Mouse (Mus musculus) neural tube, embryonic 11.5 days (tissue): ENCODE measurements around the gene Lin54. TPM values are rescaled to one million over a fixed set of nuclear protein-coding genes. Genes with fewer than 3 reads are reported as not detected.
"Not testable (repeated sequence)": the region's sequence is repeated elsewhere in the genome, so short reads cannot be mapped to it uniquely, and the experiment has no call there.

ENCODE experiments used
- ATAC-seq: fragments of 200-750 bp; cut with Nextera tagmentation; 2 replicates; pipeline ENCODE4 v1.8.0; 2017; ENCODE audit warnings: moderate number of reproducible peaks, mild to moderate bottlenecking, moderate TSS enrichment, moderate library complexity; ENCODE audit not compliant: insufficient read depth, low FRiP score, low TSS enrichment
- DNase-seq: peaks from one replicate; pipeline ENCODE4 v3.0.0-alpha.2; 2015; ENCODE audit warnings: low spot score
- H3K27ac ChIP-seq: fragments of 300-500 bp; sonication (generic); 2 replicates; pipeline ENCODE4 v1.5.1; 2014; ENCODE audit warnings: low read depth, mild to moderate bottlenecking, low read length
- H3K27me3 ChIP-seq: fragments of 300-500 bp; sonication (generic); 2 replicates; pipeline ENCODE4 v1.6.1; 2014; ENCODE audit warnings: mild to moderate bottlenecking, low read length, mixed read lengths; ENCODE audit not compliant: control insufficient read depth, insufficient read depth
- H3K36me3 ChIP-seq: fragments of 300-500 bp; sonication (generic); 2 replicates; pipeline ENCODE4 v1.6.1; 2014; ENCODE audit warnings: mild to moderate bottlenecking, low read length, moderate library complexity, mixed read lengths; ENCODE audit not compliant: control insufficient read depth, insufficient read depth
- H3K4me1 ChIP-seq: fragments of 300-500 bp; sonication (generic); 2 replicates; pipeline ENCODE4 v1.6.1; 2014; ENCODE audit warnings: low read length, mixed read lengths; ENCODE audit not compliant: control insufficient read depth, insufficient read depth
- H3K4me2 ChIP-seq: fragments of 300-500 bp; sonication (generic); 2 replicates; pipeline ENCODE4 v1.6.1; 2014; ENCODE audit warnings: low read depth, mild to moderate bottlenecking, moderate library complexity
- H3K4me3 ChIP-seq: fragments of 300-500 bp; sonication (generic); 2 replicates; pipeline ENCODE4 v1.5.1; 2014; ENCODE audit warnings: low read depth, low read length
- H3K9ac ChIP-seq: fragments of 300-500 bp; sonication (generic); 2 replicates; pipeline ENCODE4 v1.6.1; 2014; ENCODE audit warnings: mild to moderate bottlenecking, low read length
- H3K9me3 ChIP-seq: fragments of 300-500 bp; sonication (generic); 2 replicates; pipeline ENCODE4 v1.6.1; 2016; ENCODE audit warnings: low read length; ENCODE audit not compliant: control insufficient read depth
- WGBS: fragments of 180-500 bp; shearing (Covaris S2); extraction: QIAGEN DNeasy Blood & Tissue Kit; methylation state at CpG from one replicate; pipeline ENCODE4 v1.1.7; 2014; 5-methylcytosine and 5-hydroxymethylcytosine counted together
- polyA plus RNA-seq: library from polyadenylated mRNA; unstranded; fragments of >200 nt; fragmentation: Nextera tagmentation; extraction: Ambion mirVana; gene quantifications from 2 replicates; pipeline ENCODE4 v1.2.1, GENCODE M21; 2014

The Lin54 gene
- polyA plus RNA-seq, 1 experiment from 2014 or later, result 16.8 TPM

DNA sequence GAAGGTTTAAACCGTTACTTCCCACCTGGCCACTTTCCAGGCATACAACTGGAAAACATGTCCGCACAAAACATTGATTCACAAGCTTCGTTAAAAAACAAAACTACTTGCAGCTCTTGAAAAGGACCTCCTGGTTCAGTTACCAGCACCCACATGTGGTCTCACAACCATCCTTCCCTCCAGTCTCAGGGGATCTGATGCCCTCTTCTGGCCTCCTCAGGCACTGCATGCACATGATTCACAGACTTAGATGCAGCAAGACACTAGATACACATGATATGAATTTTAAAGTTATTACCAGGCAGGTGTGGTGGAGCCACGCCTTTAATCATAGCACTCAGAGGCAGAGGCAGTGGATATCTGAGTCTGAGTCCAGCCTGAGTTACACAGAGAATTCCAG, 63.4 kb downstream of the Lin54 start:
- no peaks in the 10 kb centered on the region for H3K4me1 ChIP-seq
- no peak overlapping the region for H3K4me2 ChIP-seq
- peaks cover 7% of the 10 kb centered on the region for H3K36me3 ChIP-seq
- no peak for ATAC-seq
- H3K27me3 ChIP-seq, result no peaks in the 10 kb centered on the region
- H3K27ac ChIP-seq, result no peak overlapping the region
- DNase-seq, result no peak
- no peaks in the 10 kb centered on the region for H3K9me3 ChIP-seq
- H3K4me3 ChIP-seq, result no peak overlapping the region
- H3K9ac ChIP-seq, result no peak overlapping the region
- 95% methylated on average over 4 of the region's 4 CpGs for WGBS

DNA sequence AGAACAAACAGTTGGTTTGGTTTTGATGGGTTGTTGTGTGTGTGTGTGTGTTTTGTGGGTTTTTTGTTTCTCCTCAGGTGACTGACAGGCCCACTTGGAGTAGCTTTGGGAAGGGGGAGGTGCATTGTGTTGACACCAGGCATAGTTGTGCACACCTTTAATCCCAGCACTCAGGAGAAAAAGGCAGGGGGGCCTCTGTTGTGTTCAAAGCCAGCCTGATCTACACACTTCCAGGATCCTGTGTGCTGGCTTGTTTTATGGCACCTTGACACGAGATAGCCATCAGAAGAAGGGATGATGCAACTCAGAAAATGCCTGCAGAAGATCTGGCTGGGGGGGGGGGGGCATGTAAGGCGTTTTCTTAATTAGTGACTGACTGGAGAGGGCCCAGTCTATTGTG, 69.5 kb downstream of the Lin54 start:
- Histone ChIP-seq H3K4me1 (peaks cover 20% of the 10 kb centered on the region), H3K4me2 (no peak overlapping the region)
- no peak for DNase-seq

DNA sequence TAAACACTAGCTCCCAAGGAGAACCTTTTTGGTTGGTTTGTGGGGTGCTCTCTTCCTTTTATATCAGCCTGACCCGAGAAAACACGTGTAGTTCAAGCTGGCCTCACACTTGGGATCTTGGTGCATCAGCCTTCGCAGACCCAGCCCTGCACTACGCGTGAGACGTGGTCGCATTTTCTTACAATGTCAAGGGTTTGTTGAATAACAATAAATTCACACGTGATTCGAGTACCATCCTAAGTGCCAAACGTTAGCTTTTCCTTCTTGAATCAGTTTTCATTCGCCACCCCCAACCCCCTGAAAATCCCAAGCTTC, 70.4 kb downstream of the Lin54 start:
- H3K27ac ChIP-seq, result peak overlapping the region; percentile 87
- ATAC-seq (no peak), DNase-seq (no peak)
- peaks cover 8% of the 10 kb centered on the region for H3K36me3 ChIP-seq
- H3K4me1 ChIP-seq, result peaks cover 20% of the 10 kb centered on the region
- H3K9me3 ChIP-seq, result no peaks in the 10 kb centered on the region
- peak overlapping the region; percentile 68 for H3K4me3 ChIP-seq
- H3K9ac ChIP-seq, result peak overlapping the region; percentile 84
- H3K27me3 ChIP-seq, result no peaks in the 10 kb centered on the region
- H3K4me2 ChIP-seq, result peak overlapping the region; percentile 63
- 5% methylated on average over 11 of the region's 11 CpGs for WGBS

More for the DNA sequence above, 69.5 kb downstream of the Lin54 start:
- Histone ChIP-seq H3K27me3 (no peaks in the 10 kb centered on the region), H3K36me3 (peaks cover 8% of the 10 kb centered on the region), H3K9me3 (no peaks in the 10 kb centered on the region), H3K27ac (no peak overlapping the region), H3K4me3 (no peak overlapping the region), H3K9ac (no peak overlapping the region)
- no peak for ATAC-seq
- WGBS, result 65% methylated on average over 2 of the region's 2 CpGs

DNA sequence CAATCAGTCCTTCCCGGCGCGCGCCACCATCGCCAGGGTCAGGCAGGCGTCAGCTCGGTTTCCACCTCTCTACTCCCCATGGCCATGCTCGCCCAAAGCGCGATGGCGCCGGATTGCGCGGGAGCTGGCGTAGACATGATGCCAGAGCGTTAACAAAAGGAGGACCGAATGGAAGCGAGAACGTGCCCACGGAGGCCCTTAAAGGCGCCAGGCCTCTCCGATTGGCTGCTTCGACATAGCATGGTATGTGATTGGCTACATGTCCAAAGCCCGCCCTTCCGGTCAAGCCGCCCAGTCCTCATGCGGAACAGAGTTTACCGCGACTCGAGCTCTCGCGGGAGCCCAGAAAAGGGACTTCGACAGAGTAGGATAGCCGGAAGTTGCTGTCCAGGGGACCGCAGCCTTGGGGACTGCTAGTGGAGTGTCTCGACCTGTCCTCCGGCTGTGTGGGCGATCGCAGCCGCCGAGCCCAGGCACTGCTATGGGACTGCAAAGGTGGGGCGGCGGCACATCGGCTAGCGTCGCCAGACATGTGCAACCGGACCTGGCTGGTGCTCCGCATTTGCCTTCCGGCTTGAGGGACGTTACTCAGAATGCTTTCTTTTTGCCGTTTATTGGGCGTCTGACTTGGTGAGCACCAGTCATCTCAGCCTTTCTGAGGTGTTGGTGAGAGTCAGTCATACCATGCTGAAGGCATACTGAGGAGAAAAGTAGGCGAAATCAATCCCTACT, 70.9 kb downstream of the Lin54 start:
- ATAC-seq, result peak; percentile 100
- DNase-seq, result peak; percentile 97
- H3K4me3 ChIP-seq, result peak overlapping the region; percentile 68
- peak overlapping the region; percentile 87 for H3K27ac ChIP-seq
- peak overlapping the region; percentile 85 for H3K4me2 ChIP-seq
- no peaks in the 10 kb centered on the region for H3K9me3 ChIP-seq
- peak overlapping the region; percentile 88 for H3K9ac ChIP-seq
- H3K36me3 ChIP-seq, result peaks cover 9% of the 10 kb centered on the region
- H3K27me3 ChIP-seq, result no peaks in the 10 kb centered on the region
- peaks cover 20% of the 10 kb centered on the region for H3K4me1 ChIP-seq
- under 1% methylated on average over 52 of the region's 53 CpGs for WGBS

DNA sequence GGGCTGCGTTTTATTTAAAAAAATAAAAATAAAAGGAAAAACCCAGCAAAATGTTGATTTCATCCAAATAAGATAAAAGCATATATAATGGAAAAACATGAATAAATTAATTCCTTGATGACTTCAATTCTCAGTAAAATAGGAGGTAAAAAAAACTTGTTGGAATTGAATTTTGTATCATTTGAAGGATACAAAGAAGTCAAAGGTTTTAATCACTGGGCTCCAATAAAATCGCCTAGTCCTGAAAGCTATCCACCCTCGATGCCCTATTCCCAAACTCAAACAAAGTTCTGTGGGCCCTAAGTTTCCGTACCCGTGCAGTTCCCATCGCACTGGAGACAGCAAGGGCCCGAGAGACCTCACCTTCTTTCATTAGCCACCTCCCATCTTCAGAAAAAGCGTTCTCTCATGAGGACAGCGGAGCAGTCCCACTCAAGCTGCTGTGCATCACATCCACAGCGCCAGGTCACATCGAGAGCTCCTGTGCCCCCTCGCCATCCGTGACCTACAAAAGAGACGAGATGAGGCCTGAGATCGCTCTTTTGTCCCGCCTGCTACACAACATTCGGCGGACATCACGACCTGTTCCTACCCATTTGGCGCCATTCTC, 71.6 kb downstream of the Lin54 start:
- peak; percentile 31 for ATAC-seq
- Histone ChIP-seq H3K9ac (peak overlapping the region; percentile 88), H3K4me3 (peak overlapping the region; percentile 68), H3K27me3 (no peaks in the 10 kb centered on the region), H3K4me2 (peak overlapping the region; percentile 85), H3K9me3 (no peaks in the 10 kb centered on the region), H3K4me1 (peaks cover 26% of the 10 kb centered on the region), H3K27ac (peak overlapping the region; percentile 87), H3K36me3 (peaks cover 12% of the 10 kb centered on the region)
- no peak for DNase-seq
- WGBS, result under 1% methylated on average over 20 of the region's 20 CpGs

DNA sequence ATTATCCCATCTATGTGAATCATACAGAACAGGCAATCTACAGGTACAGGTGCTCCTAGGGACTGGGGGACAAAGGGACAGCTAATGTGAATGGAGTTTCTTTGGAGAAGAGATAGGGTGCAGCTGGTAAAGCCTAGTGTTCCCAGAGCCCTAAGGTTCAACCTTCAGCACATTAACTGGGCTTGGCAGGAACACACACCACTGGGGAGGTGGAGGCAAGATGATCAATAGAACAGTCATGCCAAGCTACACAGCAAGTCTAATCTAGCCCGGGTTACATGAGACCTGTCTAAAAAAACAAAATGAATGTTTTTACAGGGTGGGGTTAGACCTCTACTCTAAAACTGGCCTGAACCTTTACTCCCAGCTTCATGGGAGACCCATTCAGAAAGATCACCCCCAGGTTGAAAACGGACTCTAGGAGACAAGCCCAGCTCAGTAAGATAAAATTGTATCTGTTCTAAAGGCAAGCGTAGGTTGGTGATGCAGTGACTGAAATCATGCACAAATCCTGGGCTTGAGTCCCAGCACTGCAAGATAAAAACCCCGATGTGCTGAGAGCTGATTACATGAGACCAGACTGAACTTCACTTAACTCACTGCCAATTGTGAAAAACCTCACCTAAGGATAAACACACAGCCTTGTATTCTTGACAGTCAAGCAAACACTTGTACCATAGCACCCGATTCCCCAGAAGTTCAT, 72.3 kb downstream of the Lin54 start:
- no peak for DNase-seq
- peak overlapping the region; percentile 88 for H3K9ac ChIP-seq
- 25% methylated on average over 5 of the region's 5 CpGs for WGBS
- H3K4me3 ChIP-seq, result peak overlapping the region; percentile 68
- peaks cover 15% of the 10 kb centered on the region for H3K36me3 ChIP-seq
- no peaks in the 10 kb centered on the region for H3K27me3 ChIP-seq
- peak overlapping the region; percentile 85 for H3K4me2 ChIP-seq
- no peak for ATAC-seq
- no peak overlapping the region for H3K27ac ChIP-seq
- H3K9me3 ChIP-seq, result no peaks in the 10 kb centered on the region
- peaks cover 26% of the 10 kb centered on the region for H3K4me1 ChIP-seq

DNA sequence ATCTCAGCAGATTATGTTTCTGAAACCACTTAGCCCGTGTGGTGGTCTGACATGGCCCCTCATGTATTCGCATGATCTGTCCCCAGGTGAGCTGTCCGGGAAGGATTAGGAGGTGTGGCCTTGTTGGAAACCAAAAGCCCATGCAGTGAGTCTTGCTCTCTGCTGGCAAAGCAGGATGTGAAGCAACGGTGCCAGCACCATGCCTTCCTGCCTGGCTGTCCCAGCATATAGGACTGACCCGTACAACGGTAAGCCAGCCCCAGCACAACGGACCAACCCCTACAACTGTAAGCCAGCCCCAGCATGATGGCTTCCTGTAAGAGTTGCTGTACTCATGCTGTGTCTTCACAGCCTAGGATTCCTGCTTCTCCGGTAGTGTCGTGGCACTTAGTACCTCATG, 73.2 kb downstream of the Lin54 start:
- peak overlapping the region; percentile 68 for H3K4me3 ChIP-seq
- peak overlapping the region; percentile 85 for H3K4me2 ChIP-seq
- WGBS, result 71% methylated on average over 9 of the region's 9 CpGs
- H3K36me3 ChIP-seq, result peaks cover 20% of the 10 kb centered on the region
- H3K9ac ChIP-seq, result no peak overlapping the region; the same call in 1 of the 2 replicates
- H3K9me3 ChIP-seq, result no peaks in the 10 kb centered on the region
- no peaks in the 10 kb centered on the region for H3K27me3 ChIP-seq
- no peak overlapping the region for H3K27ac ChIP-seq
- ATAC-seq (no peak), DNase-seq (no peak)
- peaks cover 26% of the 10 kb centered on the region for H3K4me1 ChIP-seq

DNA sequence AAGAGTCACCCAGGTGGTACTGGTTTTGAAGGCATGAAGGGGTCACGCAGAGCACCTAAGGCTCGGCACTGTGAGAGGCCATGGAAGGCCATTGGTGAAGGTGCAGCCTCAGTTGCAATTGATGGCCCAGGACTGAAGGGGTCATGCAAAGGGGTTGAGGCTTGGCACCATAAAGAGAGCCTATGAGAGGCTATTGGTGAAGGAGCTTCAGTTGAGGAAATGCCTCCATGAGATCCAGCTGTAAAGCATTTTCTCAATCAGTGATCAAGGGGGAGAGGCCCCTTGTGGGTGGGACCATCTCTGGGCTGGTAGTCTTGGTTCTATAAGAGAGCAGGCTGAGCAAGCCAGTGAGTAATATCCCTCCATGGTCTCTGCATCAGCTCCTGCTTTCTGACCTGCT, 74.6 kb downstream of the Lin54 start:
- Histone ChIP-seq H3K4me1 (peaks cover 26% of the 10 kb centered on the region), H3K36me3 (peaks cover 23% of the 10 kb centered on the region)
- not testable (repeated sequence) for H3K27me3 ChIP-seq, H3K4me3 ChIP-seq, H3K4me2 ChIP-seq, H3K9me3 ChIP-seq, ATAC-seq, DNase-seq, H3K27ac ChIP-seq, H3K9ac ChIP-seq
- 83% methylated on average over 2 of the region's 2 CpGs for WGBS
